Mouse (Mus musculus) cerebellum, adult 9-10 months (tissue): ENCODE results near the gene Adtrp.

ENCODE experiments used
- DNase-seq: peaks from one replicate; pipeline ENCODE4 v3.0.0; 2022

Gene Adtrp

DNA sequence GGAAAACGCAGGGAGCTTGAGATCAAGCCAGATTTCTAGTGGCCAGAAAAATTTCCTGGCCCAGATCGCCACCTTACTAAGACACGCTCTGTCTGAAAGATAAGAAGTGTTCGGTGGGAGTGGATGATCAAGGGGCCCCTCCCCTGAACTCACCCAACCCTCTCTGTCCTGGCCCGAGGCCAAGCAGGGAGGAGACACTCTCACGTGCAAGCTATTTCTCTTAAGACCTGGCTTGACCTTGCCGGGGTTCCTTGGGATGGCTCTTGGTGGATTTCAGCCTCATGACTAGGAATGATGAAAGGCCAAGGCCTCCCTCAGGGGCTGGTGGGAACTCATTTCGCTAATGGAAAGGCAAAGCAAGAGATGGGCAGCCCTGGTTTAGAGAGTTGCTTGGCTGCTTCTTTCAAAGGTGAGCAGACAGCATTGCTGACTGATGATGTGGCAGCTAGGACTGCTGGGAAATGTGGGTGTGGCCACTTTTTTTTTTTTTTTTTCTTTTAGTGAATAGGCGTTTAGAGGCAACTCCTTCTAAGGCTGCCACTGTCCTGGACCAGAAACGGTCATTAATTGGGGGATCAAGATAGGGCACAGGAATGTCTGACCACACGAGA lies at the start of gene Adtrp:
Gene Adtrp (minus strand): TSS at position 169 of the 611 bp plus-strand sequence.
- no peak for DNase-seq

DNA sequence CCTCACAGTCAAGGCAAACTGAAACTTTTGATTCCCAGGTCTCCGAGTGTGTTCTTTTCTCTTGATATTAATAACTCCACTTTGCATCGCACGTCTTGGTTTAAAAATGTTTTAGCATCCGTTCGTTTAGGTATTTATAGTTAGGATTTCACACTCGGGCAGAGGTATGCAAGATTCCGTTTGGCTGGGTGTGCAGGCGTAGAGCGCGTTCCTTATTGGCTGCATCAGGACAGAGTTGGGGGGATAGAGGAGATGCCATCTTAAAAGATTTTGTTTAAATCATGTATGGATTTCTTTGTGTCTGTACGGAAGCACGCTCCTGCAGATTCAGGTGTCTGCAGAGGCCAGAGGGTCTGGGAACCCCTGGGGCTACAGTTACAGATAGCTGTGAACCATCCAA lies 44.5 kb upstream of the Adtrp start:
- no peak for DNase-seq

DNA sequence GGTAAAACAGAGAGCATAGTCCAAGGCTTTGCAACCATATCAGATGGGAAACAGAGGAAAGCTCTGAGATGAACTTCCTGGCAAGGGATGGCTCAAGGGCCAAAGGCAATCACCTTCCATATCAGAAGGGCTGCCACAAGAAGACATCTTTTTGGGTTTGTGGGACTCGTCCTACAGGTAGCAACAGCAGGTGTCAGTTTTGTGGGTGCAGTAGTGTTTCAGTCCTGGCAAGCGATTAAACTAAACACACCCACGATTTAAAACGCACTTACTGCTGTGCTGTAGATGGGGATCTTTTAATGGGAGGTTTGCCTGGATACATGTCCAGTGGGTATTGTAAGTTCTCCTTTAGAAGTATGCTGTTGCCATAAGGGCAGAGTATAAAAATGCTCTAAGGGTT lies 43.1 kb upstream of the Adtrp start:
- no peak for DNase-seq

DNA sequence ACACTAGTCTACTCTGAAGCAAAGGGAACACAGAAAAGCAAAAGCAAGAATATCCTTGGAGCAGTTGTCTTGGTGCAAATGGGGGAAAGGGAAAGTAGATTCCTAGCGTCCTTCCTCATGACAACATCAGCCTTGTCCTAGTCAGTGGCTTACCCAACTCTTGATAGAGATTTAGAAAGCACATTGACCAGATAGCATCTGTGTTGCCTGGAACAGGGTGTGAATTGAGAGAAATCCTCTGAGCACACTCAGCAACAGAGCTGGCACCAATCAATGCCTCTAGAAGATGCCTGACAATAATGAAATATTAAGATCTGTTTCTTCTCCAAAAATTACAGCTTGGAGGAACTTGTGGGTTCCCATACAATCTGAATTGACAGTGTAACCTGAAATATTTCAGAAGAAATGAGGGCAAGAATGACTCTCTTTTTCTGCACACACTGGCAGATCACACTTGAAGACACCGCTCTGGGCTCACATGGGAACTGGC lies 42.7 kb upstream of the Adtrp start:
- no peak for DNase-seq

DNA sequence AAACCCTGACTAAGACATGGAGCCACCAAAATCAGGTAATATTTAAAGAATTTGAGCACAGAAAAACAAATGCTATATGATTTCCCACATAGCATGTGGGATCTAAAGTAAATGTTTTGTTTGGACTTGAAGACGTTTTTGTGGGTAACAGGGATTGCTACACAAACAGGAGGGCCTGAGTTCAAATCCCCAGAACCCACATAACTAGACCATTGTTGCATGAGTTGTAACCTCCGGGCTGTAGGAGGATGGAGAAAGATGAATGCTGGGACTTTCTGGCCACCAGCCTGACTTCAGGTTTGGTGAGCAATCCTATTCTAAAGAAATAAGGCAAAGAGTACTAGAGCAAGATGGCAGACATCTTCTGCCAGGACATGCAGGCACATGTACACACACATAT lies 41.2 kb upstream of the Adtrp start:
- DNase-seq: no peak

DNA sequence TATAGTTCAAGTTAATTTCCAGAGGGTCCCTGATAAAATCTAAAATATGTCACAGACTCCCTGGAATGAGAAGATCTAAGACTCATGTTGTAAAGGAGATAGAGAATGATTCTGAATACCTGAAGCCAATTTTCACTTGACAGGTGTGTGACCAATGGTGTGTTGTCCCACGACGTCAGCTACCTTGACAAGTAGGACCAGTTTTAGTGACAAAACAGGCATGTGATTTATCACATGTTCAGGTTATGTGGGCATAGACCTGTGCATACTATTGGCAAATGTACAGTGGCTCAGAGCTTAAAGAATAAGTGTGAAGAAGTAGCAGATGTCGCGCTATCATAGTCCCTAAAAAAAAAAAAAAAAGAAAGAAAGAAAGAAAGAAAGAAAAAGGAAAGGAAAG lies 38.6 kb upstream of the Adtrp start:
- DNase-seq: no peak

DNA sequence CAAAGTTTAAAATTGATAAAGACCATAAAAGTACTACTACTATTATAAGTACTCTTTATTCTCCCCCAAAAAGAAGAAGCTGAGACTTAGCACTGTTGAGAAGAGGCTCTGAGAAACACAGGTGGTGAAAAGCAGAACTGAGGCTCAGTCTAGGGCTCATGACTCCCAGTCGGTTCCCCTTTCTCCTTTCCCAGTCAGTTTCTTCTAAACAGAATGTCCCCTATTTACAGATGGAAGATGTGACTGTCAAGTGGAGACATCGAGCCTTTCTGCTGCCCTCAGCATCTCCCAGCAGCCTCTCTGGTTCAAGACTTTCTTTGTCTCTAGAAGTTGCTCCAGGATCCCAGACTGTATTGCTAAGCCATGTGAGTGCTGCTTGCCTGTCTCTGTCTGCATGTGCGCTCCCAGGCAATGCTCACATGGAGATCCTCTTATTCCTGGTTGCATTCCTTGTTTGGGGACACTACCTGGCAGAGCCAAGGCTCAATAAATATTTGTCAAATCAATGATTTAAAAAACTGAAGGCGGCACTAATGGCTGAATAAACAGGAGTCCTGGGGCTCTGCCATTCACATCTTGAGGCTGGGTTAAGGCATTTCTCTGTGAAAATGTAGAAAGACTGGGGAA lies 36.3 kb upstream of the Adtrp start:
- DNase-seq: no peak

DNA sequence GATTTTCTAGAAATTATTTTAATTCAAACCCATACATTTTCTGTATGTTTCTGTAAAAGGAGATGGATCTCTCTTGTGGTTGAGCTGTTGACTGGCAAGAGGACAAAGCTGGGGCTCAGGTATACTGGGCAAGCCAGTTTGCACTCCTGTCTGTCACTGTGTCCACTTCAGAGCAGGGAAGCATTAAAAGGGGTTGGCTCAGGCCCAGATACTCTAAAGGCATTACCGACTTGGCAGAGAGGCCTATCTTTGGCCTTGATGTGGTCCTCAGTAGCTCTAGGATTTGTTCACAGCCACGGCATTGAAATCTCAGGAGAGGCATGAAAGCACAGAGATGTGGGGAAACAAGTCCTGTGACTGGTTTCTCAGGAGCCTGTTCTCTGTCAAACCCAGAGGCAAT lies 33.7 kb upstream of the Adtrp start:
- DNase-seq: no peak

DNA sequence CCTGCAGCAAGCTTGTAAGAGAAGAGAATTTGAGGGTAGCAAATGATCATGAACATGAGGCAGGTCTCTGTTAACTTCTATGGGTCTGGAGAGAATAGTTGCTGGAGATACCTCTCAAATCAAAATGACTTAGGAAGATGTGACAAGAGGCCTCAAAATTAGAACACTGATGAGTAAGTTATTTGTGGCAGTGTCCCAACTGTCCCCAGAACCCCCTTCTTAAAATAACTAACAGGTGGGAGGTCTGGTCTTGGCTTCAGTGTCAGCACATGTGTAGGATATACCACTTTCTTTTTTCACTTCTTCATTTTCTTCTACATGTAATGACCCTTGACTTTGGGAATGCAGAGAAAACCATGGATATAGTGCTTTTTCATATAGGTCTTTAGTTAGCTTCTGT lies 33.0 kb upstream of the Adtrp start:
- DNase-seq: no peak

DNA sequence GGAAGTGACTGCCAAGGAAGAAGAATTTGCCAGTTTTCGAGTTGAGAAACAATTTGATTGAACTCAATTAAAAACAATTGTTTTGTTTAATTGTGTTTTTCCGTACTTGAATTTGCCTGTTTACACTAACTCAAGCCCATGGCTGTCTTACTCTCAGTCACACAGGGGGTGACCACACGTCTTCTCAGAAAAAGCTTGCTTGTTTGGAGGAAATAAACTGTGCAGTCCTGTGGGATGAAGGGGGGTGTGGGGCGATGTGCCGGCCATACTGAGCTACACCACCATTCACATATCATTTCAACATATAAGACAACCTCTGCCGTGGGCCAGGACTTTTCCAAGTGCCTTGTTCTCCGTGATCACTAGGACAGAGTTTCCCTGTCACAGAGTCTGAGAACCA lies 25.2 kb upstream of the Adtrp start:
- DNase-seq: no peak

DNA sequence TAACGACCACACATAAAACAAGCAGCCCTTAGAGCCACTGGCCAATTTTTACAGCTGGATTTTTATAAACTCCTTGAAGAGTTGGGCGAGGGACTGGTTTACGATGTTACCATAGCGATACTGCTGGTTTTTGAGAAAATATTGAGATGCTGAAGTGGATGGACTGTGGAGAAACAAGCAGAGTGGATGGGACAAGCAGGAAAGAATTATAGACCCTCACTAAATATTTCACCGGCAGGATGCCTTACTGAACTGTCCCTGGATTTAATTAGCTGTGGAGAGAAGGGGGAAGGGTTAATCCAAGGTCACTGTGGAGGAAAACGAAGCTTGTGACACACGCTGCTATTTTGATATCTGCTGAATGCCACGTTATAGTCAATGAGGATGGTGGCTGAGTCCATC lies 24.7 kb upstream of the Adtrp start:
- DNase-seq: no peak

DNA sequence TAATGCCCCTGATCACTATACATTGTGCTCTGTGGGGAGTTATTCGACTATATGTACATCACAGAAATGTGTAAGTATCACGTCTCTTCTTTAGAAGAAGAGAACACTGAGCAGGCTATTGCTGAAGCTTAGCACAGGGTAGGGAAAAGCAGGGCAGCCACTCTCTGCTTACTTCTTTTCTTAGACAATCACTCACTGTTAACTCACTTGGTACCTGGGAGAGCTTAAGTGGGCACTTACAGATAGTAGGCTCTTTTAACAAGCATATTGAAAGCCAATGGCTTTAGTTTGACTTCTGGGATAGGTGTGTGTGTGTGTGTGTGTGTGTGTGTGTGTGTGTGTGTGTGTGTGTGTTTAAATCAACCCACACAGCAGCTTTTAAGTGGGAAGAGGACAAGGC lies 20.0 kb upstream of the Adtrp start:
- no peak for DNase-seq

DNA sequence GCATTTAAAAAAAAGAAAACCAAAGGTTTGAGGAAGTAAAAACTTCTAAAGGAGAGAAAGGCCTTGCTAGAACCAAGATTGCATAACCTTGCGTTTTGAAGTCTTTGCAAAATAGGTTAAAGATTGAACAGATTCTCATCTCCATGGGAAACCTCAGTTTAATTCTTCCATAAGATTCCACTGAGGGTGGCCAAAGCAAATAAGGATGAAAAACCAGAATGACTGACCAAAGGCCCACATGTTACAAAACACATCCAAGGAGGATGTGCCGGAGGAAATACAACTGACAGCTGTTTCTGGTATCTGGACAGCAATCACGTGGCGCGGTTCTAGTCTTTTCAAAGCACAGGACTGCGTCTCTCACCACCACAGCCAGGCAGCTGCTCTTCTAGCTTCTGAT lies 18.1 kb upstream of the Adtrp start:
- DNase-seq: no peak

DNA sequence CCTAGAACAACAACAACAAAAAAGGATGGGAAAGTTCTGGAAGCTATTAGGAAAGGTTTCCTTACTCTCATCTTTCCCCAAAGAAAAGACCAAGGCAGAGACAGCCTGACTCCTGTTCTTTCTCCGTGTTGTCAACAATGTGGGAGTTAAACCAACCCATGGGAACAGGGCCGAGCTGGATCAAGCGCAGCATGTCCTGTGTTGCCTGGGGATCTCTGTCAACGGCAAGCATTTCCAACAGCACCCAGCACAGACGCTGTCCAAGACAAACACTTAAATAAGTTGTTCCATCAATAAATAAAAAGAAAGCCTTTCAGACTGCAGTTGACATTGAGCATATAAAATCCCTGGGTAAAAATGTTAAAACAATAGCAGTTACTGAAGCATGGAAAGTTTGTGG lies 17.6 kb upstream of the Adtrp start:
- DNase-seq: no peak

DNA sequence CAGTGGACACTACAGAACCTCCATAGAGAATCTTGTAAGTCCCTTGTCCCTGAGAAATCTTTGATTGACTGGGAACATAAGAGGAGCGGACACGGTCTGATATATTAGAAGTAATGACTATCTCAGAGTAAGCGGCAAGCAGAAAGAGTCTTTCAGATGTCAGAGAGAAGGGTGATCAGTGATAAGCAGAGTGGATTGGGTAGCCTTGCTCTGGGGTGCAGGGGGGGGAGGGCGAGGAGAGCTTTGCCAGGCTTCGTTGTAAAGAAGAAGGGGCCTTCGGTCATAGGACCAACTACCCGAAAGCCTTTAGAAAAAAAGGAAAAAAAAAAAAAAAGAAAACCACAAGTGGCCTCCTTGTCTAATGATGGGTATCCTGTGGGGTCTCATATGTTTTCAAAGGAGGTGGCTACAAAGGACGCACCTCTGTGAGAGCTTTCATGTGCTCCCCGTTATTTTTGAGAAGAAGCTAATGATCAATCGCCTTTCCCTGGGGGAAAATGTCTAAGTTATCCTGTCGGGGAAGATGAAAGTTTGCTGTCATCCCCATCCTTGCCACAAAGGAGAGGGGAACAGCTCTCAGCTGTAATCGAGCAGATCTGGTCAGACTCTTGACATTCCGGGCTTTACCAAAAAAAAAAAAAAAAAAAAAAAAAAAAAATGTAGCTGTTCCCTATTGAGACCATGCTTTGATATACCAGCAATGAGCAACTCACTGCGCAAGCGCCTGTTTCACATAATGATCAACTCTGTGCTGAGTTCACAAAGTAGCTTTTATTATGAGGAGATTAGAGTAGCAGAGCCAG lies 13.3 kb upstream of the Adtrp start:
- no peak for DNase-seq

DNA sequence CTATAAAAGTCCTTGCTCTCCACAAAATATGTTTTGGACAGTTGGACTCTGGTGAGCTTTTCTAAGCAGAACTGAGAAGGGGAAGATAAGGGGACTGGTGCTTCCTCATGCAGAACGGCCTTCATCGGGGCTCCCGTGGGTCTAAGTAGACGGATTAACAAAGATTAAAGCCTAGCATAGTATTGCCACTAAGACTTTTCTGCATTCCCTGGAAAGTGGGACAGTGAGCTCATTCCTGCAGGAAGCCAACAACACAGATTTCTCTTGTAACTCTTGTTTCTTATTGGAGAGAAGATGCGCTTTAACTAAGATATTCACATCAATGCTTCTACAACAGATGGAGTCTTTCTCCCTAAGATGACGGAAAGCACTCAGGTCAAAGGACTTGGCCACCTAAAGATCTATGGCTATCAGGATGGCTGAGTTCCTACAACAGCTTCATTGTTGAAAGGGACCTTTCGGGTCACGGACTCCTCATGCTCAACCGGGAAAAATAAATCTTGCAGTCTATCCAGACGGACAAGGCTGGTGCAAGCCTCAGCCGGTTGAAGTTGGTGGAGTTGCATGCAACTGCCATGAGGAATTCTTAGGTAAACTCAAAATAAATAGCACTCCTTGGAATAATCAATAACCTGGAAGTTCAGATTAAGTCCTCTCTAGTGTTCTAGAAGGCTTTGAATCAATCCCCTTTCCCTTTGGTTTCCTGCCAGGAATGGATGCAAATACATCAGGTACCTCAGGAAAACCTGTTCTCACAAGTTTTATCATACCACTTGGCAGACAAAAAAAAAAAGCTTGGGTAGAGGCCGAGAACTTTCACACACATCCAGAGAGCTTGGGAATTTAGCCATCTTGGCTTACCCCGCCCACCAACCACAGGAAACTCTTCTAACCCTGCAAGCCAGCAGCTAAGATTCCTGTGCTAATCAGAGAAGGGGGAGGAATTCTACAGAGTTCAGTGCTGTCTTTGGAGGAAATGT lies 8.0 kb upstream of the Adtrp start:
- no peak for DNase-seq

DNA sequence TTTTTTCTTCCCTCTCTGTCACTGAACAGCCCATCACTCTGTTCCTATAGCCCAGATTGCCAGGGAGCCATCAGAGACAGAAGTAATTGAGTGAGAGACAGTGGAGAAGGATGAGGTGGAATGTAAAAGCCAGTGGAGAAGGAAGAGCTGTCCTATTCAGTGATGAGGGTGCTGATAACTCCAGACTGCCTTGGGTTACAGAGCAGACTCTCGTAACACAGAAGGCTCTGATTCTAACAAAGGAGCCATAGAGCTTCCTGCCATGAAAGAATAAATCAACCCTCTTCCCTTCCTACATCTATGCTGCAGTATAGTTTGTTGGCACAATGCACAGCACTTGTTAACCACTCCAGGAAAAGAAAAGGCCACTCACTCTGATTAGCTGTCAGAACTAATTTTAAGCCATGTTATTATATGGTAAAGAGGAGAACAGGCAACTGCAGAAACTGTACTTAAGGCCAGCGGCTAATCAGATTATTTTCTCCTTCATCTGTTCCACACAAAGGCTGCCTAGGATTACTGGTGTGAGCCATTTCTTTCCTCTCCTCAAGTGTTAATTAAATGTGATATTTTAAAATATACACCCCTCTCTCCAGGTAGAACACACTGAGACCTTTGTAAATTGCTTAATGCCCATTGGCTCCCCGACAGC lies 3.4 kb upstream of the Adtrp start:
- DNase-seq: no peak

DNA sequence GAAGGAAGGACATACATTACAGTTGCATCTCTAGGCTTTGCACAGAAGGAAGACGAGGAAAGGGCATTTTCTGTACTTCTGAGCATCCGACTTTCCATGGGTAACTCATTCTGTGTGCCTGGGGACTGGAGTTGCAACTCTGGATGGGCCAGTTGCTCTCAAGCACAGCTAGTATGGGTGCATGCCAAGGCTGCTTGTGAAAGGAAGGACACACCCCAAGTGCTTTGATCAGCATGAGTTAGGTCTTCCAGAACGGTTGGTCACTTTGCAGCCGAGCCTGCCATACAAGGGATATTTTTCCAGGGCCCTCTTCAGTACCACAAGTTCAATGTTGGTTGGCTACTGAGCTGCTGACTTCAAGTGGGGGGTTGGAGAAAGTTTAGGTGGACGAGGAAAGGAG lies 968 bp downstream of the Adtrp start:
- DNase-seq: no peak

DNA sequence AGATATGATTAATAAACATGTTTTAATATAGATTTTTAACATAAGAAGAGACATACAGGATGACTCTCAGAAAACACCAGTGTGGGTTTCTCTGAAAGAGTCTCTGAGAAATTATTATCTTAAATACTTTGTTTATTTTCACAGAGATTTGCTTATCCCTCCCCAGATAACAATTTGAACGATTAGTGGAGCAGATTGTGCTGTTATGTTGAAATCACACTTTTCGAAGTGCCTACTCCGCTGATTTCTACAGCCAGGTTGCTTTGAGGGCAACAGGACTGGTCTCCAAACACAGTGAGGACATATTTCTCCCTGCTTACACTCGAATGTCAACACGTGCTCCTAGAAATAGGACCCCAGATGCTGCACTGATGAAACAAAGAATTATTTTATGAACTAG lies 2.5 kb downstream of the Adtrp start:
- DNase-seq: no peak

DNA sequence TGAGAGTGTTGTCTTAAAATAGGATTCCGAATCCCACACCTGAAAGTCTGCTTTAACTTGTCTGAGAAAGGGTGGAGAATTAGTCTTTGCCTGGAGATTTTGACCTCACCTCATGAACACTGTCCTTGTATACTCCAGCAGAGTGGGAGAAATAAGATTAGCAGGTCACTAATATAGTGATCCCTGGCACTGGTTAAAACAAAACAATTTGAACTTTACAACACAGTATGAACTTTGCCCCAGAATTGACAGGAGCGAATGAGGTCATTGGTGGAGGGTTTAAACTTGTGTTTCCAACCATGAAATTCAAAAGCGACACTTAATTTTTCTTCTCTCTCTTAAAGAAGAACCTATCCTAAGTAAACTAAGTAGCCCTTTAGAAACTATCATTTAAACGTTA lies 3.4 kb downstream of the Adtrp start:
- DNase-seq: no peak

DNA sequence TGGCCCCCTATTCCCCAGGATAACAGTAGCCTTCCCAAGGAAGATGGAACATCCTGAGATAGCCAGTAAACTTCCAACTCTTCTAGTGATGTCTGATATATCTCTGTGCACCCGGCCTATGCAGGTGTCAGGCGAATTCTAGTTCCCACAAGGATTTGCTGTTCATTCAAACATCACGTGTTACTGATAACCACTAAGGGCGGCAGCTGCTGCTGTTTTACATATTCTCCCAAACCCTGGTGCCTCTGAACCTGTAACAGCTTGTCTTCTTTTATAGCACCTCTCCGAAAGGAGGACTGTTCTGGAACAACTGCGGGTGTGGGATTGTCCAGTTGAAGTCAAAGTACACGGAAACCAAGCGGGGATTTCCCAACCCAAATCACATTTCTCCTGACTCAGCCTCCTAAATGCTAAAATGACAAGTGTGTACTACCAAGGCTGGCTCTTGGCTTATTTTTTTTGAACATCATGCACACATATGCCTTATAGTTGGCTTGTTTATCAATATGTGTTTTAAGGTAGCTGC lies 13.8 kb downstream of the Adtrp start:
- DNase-seq: no peak

DNA sequence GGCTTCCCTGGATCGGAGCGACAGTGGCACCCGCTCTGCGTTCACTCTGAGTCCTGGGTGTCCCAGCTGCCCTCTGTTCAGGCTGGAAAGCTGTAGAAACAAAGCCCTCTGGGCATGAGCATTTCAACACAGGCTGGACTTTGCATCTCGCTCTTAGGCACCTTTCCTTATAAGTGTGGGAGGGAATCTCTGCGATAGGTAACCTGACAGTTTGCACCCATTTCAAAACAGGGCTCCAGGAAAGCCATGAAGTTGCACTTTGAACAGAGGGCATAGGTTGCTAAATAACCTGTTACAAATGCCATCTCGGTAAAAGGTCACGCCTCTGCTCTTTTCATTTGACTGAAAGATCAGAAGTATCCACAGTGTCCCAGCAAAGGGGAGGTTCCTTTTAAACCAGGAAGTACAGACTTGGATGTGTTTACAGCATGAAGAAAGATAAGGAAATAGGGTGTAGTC lies 19.2 kb downstream of the Adtrp start:
- no peak for DNase-seq
